Mouse (Mus musculus) liver, adult (tissue): Measurements from ENCODE around the gene Fkbp14.

ENCODE experiments used
- GATA4 ChIP-seq: IDR thresholded peaks from 2 replicates; pipeline ENCODE4 v1.6.1; 2014; ENCODE audit warnings: mild to moderate bottlenecking, low read length; ENCODE audit not compliant: insufficient replicate concordance

Gene Fkbp14

DNA sequence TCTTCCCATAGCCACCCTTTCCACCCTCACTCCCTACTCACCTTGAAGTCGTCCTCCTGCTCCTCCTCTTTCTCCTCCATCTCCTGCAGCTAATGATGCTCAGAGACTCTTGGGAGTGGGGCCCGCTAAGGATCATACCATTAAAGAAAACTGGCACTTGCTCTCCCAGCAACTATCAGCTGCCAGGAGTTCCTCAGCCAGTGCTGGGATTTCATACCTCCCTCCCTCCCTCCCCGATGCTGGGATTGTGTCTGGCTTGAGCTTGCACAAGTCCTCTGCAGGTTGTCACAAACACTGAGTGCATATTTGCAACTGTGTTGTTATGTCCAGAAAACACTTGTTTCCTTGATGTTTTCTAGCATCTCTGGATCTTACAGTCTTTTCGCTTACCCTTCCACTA, at the start of gene Fkbp14:
TSS of gene Fkbp14 (minus strand) at position 101 of the 400 bp plus-strand sequence.
- no peak for TF ChIP-seq GATA4

DNA sequence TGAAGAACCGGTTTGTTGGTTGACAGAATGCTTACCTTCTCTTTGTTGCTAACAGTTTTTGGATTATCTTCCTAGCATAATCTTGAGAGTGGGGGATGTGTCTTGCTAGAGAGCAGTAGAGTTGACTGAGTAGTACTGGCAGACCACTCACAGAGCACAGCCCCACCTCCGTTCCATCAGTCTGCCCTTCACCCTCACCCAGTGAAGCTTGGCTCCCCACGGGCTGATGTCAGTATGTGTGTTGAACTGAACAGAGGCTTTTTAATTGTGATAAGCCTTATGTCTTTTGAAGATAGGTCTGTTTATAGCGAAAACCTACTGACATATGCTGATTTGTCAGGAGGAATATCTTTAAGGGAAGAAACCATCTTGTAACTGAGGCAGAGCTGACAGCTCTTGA, 46.1 kb upstream of the Fkbp14 start:
- no peak for TF ChIP-seq GATA4

DNA sequence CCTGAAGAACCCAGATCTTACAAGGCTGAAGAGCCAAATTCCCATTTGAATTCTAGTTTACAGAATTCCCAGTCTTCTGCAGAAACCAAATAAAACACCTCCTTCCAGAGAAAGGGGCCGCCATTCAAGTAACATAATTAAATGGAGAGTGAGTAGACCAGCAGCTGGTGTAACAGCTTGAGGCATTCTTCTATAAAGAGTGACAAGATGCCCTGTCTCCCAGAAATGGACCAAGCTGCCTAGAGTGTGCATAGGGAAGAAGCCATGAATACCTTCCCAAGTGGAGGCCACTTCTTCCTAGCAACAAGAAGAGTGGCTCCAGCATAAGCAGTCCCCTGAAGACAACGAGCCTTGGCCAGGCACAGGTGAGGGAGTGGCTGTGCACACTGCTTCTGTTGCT, 44.8 kb upstream of the Fkbp14 start:
- no peak for TF ChIP-seq GATA4

DNA sequence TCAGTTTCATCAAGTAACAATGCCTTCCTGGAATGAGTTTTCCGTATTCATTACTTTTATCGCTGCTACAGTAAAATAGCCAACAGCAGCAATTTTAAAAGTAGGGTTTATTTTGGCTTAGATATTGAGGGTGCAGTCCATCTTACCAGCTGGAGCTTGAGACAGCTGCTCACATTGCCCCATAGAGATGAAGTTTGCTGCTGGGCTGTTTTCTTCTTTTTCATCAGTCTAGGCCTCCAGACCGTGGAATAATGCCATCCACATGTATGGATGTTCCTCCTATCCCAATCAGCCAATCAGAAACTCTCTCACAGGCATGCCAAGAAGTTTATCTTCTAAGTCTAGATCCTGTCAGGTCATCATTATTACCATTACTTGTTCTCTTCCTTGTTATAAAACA, 42.8 kb upstream of the Fkbp14 start:
- TF ChIP-seq GATA4, result no peak

DNA sequence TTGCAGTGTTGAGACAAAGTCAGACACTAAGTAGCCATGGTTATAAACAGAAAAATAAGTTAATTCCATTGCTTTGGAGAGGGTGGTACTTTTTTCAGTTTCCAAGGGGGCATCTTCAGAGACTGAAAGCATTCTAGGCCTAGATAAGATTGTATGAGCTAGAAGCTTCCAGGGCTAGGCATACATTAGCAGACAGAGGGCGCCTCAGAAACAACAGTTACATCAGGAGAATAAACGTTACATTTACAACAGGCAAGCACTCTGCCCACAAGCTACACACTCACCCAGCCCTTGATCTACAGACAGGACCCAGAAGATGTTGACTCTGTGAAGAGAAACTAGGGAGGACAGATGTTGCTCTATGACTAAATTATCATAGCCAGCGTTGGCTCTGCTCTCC, 34.4 kb upstream of the Fkbp14 start:
- no peak for TF ChIP-seq GATA4

DNA sequence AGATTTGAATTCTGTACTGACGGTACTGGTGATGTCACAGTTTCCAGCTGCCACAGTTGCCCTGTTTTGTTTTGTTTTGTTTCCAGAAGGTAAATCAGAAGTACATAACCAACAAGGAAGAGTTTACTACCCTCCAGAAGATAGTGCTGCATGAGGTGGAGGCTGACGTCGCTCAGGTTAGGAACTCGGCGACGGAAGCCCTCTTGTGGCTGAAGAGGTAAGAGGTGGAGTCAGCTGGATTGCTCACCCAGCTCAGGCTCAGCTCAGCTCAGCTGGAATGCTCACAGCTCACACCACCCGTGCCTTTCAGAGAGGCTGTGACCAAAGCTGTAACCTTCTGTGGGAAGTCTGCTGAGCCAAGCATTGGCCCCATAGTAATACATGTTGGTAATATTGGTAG, 32.6 kb upstream of the Fkbp14 start:
- no peak for TF ChIP-seq GATA4

DNA sequence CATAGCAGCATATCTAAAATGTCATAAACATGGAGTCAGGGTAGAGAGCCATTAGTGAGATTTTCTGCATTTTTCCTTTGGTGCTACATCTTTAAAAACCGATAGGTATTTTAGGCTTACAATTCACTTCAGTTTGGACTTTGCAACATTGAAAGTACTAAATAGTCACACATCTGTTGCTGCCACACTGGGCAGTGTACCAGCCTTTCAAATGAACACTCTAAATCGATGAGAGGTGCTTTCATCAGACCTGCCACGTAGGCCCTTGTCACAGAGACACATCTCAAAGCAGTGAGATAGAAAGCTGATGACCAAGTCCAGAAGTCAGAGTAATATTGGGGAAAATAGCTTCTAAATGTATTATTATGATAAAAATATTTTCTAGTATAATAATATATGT, 31.3 kb upstream of the Fkbp14 start:
- no peak for TF ChIP-seq GATA4

DNA sequence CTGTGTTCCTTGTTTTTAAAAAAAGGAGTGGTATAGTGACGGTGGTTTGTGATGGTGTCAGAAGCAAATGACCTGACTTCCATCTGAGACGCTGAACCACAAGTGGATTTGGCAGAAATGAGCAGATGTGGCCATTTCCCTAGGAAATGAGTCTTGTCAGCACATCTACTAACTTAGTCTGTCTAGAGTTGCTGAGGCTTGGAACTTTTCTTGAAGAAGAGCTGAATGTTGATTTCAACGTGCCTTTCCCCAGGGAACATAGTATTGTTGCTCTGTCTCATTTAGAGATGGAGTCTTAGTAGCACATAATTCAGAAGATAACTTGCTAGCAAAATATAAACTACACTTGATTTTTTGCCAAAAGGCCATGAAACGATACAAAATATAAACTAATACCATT, 23.2 kb upstream of the Fkbp14 start:
- no peak for TF ChIP-seq GATA4

DNA sequence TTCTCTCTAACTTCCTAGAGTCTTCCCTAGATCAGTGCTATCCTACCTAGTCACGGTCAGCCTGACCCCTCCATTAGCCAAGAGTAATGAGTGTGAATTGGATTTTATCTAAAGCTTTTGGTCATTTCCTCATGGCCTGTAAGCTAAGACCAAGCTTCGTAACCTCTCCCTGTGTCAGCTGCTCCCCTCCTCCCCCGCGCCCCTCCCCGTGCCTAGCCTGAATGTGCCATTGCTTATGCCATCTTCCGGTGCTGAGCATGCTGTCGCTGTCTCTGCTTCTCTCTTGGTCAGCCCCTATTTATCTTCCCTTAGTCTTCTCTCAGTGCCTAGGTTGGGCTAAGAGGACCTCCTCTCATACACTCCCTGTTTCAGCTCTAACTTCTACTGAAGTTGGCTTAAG, 22.4 kb upstream of the Fkbp14 start:
- no peak for TF ChIP-seq GATA4

DNA sequence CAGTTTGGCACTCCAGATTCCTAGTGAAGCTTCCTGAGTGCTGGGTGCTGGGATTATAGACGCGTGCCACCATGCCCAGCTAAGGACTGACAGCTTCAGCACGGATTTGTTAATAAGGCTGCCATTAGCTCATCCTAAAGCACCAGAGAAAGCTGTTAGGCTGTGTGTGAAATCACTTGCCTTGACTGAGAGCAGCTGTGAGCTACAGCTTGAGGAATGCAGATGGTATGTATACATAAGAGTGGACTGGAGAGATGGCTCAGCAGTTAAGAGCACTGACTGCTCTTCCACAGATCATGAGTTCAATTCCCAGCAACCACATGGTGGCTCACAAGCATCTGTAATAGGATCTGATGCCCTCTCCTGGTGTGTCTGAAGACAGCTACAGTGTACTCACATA, 20.3 kb upstream of the Fkbp14 start:
- TF ChIP-seq GATA4, result no peak

DNA sequence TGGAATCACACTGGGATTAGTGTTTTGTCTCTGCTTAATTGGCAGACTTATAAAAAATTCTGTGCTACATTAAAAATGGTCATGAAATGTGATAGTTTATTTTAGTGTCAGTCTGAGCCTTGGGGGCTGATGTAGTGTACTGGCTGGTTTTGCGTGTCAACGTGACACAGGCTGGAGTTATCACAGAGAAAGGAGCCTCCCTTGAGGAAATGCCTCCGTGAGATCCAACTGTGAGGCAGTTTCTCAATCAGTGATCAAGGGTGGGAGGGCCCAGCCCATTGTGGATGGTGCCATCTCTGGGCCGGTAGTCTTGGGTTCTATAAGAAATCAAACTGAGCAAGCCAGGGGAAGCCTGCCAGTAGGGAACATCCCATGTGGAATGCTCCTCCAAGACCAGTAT, 9.1 kb upstream of the Fkbp14 start:
- TF ChIP-seq GATA4, result no peak

DNA sequence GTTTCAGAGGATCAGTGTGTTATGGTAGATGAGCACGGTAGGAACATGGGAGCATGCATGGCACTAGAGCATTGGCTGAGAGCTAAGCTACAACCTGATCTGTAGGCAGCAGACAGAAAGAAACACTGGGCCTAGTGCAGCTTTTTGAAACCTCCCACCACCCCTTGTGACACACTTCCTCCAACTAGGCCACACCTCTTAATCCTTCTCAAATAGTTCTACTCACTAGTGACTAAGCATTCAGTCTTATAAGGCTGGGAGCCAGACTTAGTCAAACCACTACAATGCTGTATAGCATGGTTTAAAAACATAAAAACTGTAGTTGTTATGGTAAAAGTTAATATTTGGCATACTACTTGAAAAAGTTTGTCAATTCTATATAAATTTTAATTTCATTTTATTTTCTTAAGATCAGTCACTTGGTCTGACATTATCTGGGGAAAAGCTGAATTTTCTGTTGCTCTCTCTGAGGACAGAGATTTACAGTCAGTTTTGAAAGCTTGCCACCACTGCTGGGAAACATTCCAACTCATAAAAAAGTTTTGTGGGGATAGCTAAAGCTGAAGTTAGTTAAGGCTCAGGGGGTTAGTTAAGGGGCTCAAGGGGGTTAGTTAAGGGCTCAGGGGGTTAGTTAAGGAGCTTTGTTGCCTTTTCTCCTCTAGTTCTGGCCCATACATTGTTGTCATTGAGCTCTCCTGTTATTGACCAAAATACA, 7.0 kb upstream of the Fkbp14 start:
- no peak for TF ChIP-seq GATA4

DNA sequence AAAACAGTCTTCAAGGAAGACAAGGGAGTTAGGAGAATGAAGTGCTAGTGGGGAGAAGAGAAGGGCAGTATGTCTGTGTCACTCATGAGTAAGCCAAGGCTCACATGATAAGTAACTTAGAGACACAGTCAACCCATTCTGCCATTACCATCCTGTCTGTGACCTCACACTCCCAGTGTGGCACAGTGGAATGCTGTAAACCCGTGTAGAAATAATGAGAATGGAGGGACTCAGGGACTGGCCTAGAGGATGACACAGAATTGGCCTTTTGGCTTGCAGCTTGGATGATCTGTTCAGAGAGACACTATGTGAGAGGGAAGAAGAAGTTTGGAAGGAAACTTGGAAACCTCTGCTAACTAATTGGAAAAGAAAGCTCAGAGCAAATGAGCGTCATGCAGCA, 5.8 kb upstream of the Fkbp14 start:
- no peak for TF ChIP-seq GATA4

DNA sequence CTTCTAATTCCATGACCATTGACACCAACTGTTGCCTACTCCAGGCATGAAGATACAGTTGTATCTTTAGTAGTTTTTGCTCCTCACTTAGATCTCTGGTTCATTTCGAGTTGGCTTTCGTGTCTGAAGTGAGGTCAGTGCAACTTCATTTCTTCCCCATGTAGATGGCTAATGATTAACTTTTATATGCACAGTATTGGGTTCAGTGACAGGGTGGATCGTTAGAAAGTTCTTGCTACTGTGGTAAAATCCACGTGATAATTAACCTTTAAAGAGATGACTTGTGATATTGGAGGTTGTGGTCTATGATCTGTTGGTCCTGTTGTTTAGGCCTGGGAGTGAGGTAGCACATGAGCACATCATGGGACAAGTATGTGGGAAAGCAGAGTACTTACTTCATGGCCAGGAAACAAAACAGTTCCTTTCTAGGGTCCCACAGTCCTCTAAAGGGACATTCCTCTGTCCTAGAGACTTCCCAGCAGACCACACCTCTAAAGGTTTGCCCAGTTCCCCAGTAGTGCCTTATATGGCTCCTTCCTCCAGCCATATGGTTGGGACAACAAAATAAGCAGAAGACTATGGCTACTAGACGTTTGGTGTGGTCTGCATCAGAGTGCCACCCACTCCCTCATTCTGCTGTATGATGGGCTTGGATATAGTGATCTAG, 3.7 kb upstream of the Fkbp14 start:
- no peak for TF ChIP-seq GATA4

DNA sequence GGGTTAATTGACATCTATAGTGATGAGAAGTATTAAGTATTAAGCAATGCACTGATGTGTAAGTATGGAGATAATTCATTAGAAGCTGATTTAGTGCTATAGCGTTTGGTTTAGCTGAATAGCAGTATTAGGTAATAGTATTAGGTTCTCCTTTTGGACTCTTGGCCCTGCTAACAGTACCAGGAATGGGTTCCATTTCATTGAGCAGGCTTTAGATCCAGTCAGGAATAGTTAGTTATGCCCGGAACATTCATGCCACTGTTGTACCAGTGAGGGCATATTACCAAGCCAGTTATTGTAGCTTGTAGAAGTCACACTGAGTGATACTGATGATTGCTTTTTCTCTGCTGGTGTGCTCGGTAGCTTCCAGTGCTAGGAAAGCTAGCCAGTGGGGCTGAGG, 603 bp upstream of the Fkbp14 start:
- no peak for TF ChIP-seq GATA4

DNA sequence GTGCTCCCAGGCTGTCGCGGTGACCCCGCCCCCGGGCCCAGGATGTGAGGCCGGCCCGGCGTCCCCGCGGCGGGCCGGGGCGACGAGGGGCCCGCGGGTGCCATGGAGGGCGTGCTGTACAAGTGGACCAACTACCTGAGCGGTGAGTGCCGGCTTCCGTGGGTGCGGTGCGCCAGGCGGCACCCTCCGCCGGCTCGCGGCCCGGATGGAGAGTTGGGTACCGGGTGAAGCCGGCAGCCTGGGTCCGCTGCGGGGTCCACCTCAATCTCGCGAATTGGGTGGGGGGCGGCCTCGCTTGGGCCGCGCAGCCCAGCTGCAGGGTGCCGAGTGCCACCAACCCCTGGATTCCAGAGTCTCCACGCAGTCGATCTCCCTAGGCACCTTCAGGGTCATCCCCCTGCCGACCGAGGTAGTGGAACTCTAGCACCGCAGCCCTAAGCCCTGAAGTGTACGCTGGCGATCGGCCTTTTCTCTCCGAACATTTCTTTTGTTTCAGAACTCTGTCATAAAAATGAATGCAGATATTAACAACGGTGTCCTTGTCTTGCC, 1.7 kb downstream of the Fkbp14 start:
- TF ChIP-seq GATA4, result no peak
